Mouse (Mus musculus) CH12.LX (cell line): ENCODE data around the gene Traf3ip2.

Source experiments
- CTCF ChIP-seq, 2 experiments: IDR thresholded peaks in 1 of 2; conservative IDR thresholded peaks in 1 of 2; 2 replicates each; pipeline ENCODE4 v1.5.1; 2011 to 2012; ENCODE audit warnings: low read depth in 2 of 2, low read length in 2 of 2, improper control_type of control experiment in 1 of 2, inconsistent platforms in 1 of 2, mild to moderate bottlenecking in 1 of 2, moderate library complexity in 1 of 2
- EP300 ChIP-seq: IDR thresholded peaks from 2 replicates; pipeline ENCODE4 v1.6.1; 2011; ENCODE audit warnings: low read length, improper control_type of control experiment
- HCFC1 ChIP-seq: IDR thresholded peaks from 2 replicates; pipeline ENCODE4 v1.6.1; 2012; ENCODE audit warnings: low read depth, mild to moderate bottlenecking, inconsistent platforms, low read length, improper control_type of control experiment
- MYC ChIP-seq: IDR thresholded peaks from 2 replicates; pipeline ENCODE4 v1.6.1; 2011; ENCODE audit warnings: low read depth, mild to moderate bottlenecking, improper control_type of control experiment, low read length
- POLR2A ChIP-seq: IDR thresholded peaks from 2 replicates; pipeline ENCODE4 v1.6.1; 2011; ENCODE audit warnings: low read depth, mild to moderate bottlenecking, improper control_type of control experiment, low read length
- ZC3H11A ChIP-seq: IDR thresholded peaks from 2 replicates; pipeline ENCODE4 v1.6.1; 2012; ENCODE audit warnings: low read depth, mild to moderate bottlenecking, inconsistent platforms, low read length, improper control_type of control experiment
- ZNF384 ChIP-seq: IDR thresholded peaks from 2 replicates; pipeline ENCODE4 v1.6.1; 2012; ENCODE audit warnings: low read depth, low read length, improper control_type of control experiment, inconsistent platforms

GRCm38 (mm10) chr10:39597116-39597791, 15.5 kb upstream of the Traf3ip2 start:
- TF ChIP-seq ZC3H11A (no peak), HCFC1 (no peak), ZNF384 (no peak), CTCF (conservative IDR thresholded peaks at IDR 0.05 in 1 of 2, IDR thresholded peaks at IDR 0.05 in 1 of 2; ENCODE audit: low read depth in 2 of 2, low read length in 2 of 2) (no peak), MYC (no peak), EP300 (no peak), POLR2A (no peak)
